Mouse (Mus musculus): ENCODE data around the gene Them7. TPM values are rescaled to one million over a fixed set of nuclear protein-coding genes. Genes with fewer than 3 reads are reported as not detected.

Them7 gene
- polyA plus RNA-seq, 1 experiment from 2014 or later: 0.98 TPM

DNA sequence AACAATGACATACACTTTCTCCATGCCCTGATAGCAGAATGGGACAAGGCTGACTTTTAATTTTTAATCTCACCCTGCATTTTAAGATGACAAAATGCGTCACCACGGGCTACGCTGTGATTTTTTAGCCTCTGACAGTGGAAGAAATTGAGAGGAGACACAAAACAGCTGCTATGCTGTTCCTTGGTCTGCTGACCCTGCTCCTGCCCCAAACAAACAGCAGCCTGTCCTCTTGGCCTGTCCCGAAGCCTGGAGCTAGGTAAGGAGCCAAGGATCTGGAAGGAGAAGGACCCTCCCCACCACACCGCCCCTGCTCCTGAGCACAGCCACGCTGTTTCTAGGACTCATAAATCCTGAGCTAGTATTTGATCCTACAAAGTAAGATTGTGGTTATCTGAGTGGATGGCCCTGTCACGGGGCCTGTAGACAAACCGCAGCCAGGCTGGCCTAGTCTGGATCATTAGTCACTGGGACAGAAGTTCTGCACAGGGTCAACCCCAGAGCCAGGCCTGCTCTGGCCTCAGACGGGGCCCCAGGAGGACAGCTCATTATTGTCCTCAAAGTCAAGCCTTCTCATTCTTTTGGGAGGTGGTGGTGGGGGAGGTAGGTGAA is 17.5 kb upstream of the Them7 start:
- H3K36me3 ChIP-seq (ENCODE audit: control insufficient read depth, insufficient read depth): no peaks in the 10 kb centered on the region
- 54% methylated on average over 9 of the region's 9 CpGs for WGBS
- H3K4me1 ChIP-seq (ENCODE audit: control insufficient read depth, insufficient read depth, low read length): peaks cover 8% of the 10 kb centered on the region
- H3K9me3 ChIP-seq (replicated peaks; ENCODE audit: control insufficient read depth, low read length): no peaks in the 10 kb centered on the region
- ATAC-seq (replicated peaks; ENCODE audit: extremely low read depth, insufficient read depth, low FRiP score): no peak; the same call in 1 of the 2 replicates
- no peak overlapping the region for H3K4me2 ChIP-seq (ENCODE audit: low read depth, low read length)
- H3K4me3 ChIP-seq (ENCODE audit: low read length): no peak overlapping the region
- no peak overlapping the region for H3K9ac ChIP-seq (ENCODE audit: low read length)
- no peaks in the 10 kb centered on the region for H3K27me3 ChIP-seq (ENCODE audit: control insufficient read depth, insufficient read depth, low read length)
- H3K27ac ChIP-seq (ENCODE audit: low read length): no peak overlapping the region

DNA sequence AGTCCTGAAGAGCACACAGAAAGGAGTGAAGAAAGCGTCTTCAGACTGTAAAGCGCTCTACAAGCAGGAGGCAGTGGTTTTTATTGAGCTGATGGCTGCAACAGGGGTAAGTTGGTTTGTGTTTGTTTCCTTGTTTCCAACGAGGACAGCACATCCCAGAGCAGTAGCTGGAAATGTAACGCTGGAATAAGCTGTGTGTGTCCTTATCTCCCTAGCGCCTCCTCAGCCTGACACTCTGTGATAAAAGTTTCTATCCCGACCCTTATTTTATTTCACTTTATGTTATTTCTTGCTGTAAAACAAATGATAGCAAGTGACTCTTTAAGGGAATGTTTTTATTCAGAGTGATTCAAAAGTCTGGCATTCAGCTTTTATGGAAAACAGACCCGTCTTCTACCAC is 11.3 kb upstream of the Them7 start:
- H3K36me3 ChIP-seq (ENCODE audit: control insufficient read depth, insufficient read depth): no peaks in the 10 kb centered on the region
- H3K27ac ChIP-seq (ENCODE audit: low read length): no peak overlapping the region
- H3K4me2 ChIP-seq (ENCODE audit: low read depth, low read length): no peak overlapping the region
- no peak overlapping the region for H3K4me3 ChIP-seq (ENCODE audit: low read length)
- H3K4me1 ChIP-seq (ENCODE audit: control insufficient read depth, insufficient read depth, low read length): 0 out of 2 replicates have a peak, but pooled peaks cover 2% of the 10 kb centered on the region
- no peak for ATAC-seq (replicated peaks; ENCODE audit: extremely low read depth, insufficient read depth, low FRiP score)
- H3K27me3 ChIP-seq (ENCODE audit: control insufficient read depth, insufficient read depth, low read length): no peaks in the 10 kb centered on the region; the same call in 1 of the 2 replicates
- WGBS: 45% methylated on average over 7 of the region's 7 CpGs
- H3K9ac ChIP-seq (ENCODE audit: low read length): no peak overlapping the region
- H3K9me3 ChIP-seq (replicated peaks; ENCODE audit: control insufficient read depth, low read length): no peaks in the 10 kb centered on the region

DNA sequence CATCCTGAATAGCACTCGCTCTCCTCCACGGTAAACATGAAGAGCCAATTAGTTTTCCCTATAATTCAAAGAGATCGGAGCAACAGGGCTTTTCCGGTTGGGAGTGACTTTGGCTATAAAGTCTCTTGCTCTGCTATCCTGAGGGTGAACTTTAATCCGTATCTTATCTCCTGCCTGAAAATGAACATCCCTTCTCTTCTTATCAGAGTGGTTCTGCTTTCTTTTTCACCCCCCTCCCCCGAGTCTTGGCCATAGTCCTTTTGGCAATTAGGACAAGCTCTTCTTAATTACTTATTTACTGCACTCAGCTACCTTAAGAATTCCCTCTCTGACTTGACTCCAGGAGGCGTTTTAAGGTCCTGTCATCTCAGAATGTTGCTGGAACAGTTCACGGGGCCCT is 8.2 kb upstream of the Them7 start:
- Histone ChIP-seq H3K9me3 (replicated peaks; ENCODE audit: control insufficient read depth, low read length) (no peaks in the 10 kb centered on the region), H3K27me3 (ENCODE audit: control insufficient read depth, insufficient read depth, low read length) (no peaks in the 10 kb centered on the region; the same call in 1 of the 2 replicates), H3K27ac (ENCODE audit: low read length) (no peak overlapping the region), H3K4me3 (ENCODE audit: low read length) (no peak overlapping the region), H3K36me3 (ENCODE audit: control insufficient read depth, insufficient read depth) (no peaks in the 10 kb centered on the region), H3K4me2 (ENCODE audit: low read depth, low read length) (no peak overlapping the region), H3K4me1 (ENCODE audit: control insufficient read depth, insufficient read depth, low read length) (0 out of 2 replicates have a peak, but pooled peaks cover 2% of the 10 kb centered on the region), H3K9ac (ENCODE audit: low read length) (no peak overlapping the region)
- no peak for ATAC-seq (replicated peaks; ENCODE audit: extremely low read depth, insufficient read depth, low FRiP score)
- 35% methylated on average over 8 of the region's 8 CpGs for WGBS

DNA sequence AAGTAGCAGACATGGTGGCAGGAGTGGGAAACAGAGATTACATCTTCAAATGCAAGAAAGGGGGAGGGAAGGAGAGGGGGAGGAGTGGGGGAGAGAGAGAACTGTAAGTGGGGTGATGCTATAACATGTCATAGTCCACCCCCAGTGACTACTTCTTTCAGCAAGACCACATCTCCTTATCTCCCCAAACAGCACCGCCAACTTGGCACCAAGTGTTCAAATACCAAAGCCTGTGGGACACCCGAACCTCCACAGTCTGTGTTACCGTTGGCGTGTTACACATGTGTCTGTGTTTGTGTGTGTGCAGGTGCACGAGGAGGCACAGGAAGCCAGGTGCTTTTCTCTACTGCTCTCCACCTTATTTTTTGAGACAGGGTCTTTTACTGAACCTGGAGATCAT is 4.9 kb upstream of the Them7 start:
- Histone ChIP-seq H3K27me3 (ENCODE audit: control insufficient read depth, insufficient read depth, low read length) (no peaks in the 10 kb centered on the region), H3K9me3 (replicated peaks; ENCODE audit: control insufficient read depth, low read length) (no peaks in the 10 kb centered on the region), H3K9ac (ENCODE audit: low read length) (no peak overlapping the region), H3K36me3 (ENCODE audit: control insufficient read depth, insufficient read depth) (no peaks in the 10 kb centered on the region), H3K4me3 (ENCODE audit: low read length) (no peak overlapping the region), H3K4me2 (ENCODE audit: low read depth, low read length) (no peak overlapping the region), H3K27ac (ENCODE audit: low read length) (no peak overlapping the region), H3K4me1 (ENCODE audit: control insufficient read depth, insufficient read depth, low read length) (0 out of 2 replicates have a peak, but pooled peaks cover 2% of the 10 kb centered on the region)
- ATAC-seq (replicated peaks; ENCODE audit: extremely low read depth, insufficient read depth, low FRiP score): no peak
- WGBS: 74% methylated on average over 5 of the region's 5 CpGs

DNA sequence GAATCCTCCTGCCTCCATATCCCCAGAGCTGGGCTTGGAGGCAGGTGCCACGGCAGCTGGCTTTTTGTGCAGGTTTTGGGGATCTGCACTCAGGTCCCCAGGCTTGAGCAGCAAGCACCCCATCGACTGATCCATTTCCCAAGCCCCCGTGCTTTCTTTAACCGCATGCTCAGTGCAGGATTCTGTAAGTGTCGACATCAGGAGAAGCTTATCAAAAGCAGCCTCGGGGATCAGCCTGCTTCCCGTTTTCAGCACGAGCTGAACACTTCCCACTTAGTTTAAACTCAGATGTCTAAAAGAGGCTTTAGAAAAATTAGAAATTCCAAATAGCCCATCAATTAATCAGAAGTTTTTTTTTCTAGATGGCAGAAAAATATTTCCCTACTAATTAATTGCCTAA is 4.5 kb upstream of the Them7 start:
- WGBS: 16% methylated on average over 8 of the region's 8 CpGs
- H3K27me3 ChIP-seq (ENCODE audit: control insufficient read depth, insufficient read depth, low read length): no peaks in the 10 kb centered on the region
- peaks cover 6% of the 10 kb centered on the region for H3K4me1 ChIP-seq (ENCODE audit: control insufficient read depth, insufficient read depth, low read length)

DNA sequence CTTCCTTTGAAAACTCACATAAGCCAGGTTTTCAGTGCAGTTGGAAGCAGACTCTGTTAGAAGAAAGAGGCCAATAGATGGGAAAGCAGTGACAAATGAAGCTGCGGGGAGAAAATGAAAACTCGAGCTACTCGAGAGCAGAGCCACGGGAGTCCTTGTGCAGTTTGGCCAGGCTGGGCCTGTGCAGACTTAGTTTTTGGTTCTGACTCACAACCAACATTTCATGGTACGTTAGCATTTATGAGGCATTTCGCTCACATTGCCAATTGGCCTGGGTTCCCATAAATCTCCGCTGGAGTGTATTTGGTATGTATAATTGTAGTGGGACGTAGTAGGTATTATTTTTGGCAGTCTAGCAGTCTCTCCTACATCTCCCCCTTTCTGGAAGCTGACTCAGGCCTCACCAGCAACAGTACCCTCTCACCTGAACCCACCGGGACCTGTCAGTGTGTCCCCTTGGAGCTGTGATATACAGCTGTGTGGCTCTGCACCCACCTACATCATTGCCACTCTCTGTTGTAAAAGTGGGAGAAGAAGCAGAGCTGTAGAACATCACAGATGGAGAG is 3.3 kb upstream of the Them7 start:
- H3K4me3 ChIP-seq (ENCODE audit: low read length): no peak overlapping the region
- no peak for ATAC-seq (replicated peaks; ENCODE audit: extremely low read depth, insufficient read depth, low FRiP score)
- WGBS: 79% methylated on average over 9 of the region's 9 CpGs
- H3K4me2 ChIP-seq (ENCODE audit: low read depth, low read length): no peak overlapping the region
- H3K4me1 ChIP-seq (ENCODE audit: control insufficient read depth, insufficient read depth, low read length): peaks cover 14% of the 10 kb centered on the region
- H3K27me3 ChIP-seq (ENCODE audit: control insufficient read depth, insufficient read depth, low read length): no peaks in the 10 kb centered on the region
- no peaks in the 10 kb centered on the region for H3K36me3 ChIP-seq (ENCODE audit: control insufficient read depth, insufficient read depth)
- H3K9ac ChIP-seq (ENCODE audit: low read length): no peak overlapping the region
- H3K9me3 ChIP-seq (replicated peaks; ENCODE audit: control insufficient read depth, low read length): no peaks in the 10 kb centered on the region
- H3K27ac ChIP-seq (ENCODE audit: low read length): no peak overlapping the region

More for the DNA sequence above, 4.5 kb upstream of the Them7 start:
- ATAC-seq (replicated peaks; ENCODE audit: extremely low read depth, insufficient read depth, low FRiP score): no peak
- Histone ChIP-seq H3K4me3 (ENCODE audit: low read length) (no peak overlapping the region), H3K4me2 (ENCODE audit: low read depth, low read length) (no peak overlapping the region), H3K9me3 (replicated peaks; ENCODE audit: control insufficient read depth, low read length) (no peaks in the 10 kb centered on the region), H3K9ac (ENCODE audit: low read length) (no peak overlapping the region), H3K27ac (ENCODE audit: low read length) (no peak overlapping the region), H3K36me3 (ENCODE audit: control insufficient read depth, insufficient read depth) (no peaks in the 10 kb centered on the region)

DNA sequence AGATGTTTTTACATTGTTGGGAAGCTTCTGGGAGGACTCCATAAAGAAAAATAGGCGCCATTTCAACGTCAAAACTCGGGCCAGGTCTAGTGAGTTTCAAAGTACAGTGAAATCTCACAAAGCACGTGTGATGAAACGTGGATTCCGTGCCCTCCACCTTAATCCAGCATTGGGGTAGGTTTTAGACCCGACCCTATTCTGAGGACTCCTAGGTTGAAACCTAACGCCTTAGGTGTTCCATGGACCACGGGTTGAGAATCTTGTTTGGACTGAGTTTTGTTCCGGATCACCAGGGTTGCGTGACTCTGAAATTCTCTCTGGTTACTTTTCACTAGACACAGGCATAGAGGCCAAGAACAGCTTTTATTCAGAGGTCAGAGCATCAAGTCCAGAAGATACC is 514 bp upstream of the Them7 start:
- peaks cover 39% of the 10 kb centered on the region for H3K4me1 ChIP-seq (ENCODE audit: control insufficient read depth, insufficient read depth, low read length)
- H3K4me3 ChIP-seq (ENCODE audit: low read length): no peak overlapping the region
- no peaks in the 10 kb centered on the region for H3K27me3 ChIP-seq (ENCODE audit: control insufficient read depth, insufficient read depth, low read length)
- H3K36me3 ChIP-seq (ENCODE audit: control insufficient read depth, insufficient read depth): no peaks in the 10 kb centered on the region
- no peak overlapping the region for H3K27ac ChIP-seq (ENCODE audit: low read length)
- H3K9me3 ChIP-seq (replicated peaks; ENCODE audit: control insufficient read depth, low read length): no peaks in the 10 kb centered on the region
- 90% methylated on average over 11 of the region's 11 CpGs for WGBS
- peak overlapping the region; percentile 75; the same call in 1 of the 2 replicates for H3K4me2 ChIP-seq (ENCODE audit: low read depth, low read length)
- ATAC-seq (replicated peaks; ENCODE audit: extremely low read depth, insufficient read depth, low FRiP score): no peak
- H3K9ac ChIP-seq (ENCODE audit: low read length): no peak overlapping the region

DNA sequence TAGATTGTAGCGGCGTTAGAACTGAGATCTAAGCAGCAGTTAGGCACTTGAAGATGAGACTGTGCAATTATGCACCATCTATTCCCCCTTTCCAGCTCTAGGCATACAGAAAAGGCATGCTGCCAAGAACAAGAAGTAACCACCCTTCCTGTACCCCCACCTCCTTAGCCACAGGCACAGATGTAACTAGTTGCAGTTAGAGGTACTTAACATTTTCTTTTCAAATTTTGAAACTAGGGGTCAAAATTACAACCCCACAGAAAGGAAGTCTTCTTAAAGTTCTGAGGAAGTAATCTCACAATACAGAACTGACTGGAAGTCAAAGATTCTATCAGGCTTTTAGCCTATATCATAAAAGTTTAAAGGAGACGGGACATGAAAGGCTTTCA is 861 bp downstream of the Them7 start:
- ATAC-seq (replicated peaks; ENCODE audit: extremely low read depth, insufficient read depth, low FRiP score): no peak
- 51% methylated on average over 3 of the region's 3 CpGs for WGBS
- Histone ChIP-seq H3K4me2 (ENCODE audit: low read depth, low read length) (peak overlapping the region; percentile 75), H3K27me3 (ENCODE audit: control insufficient read depth, insufficient read depth, low read length) (no peaks in the 10 kb centered on the region), H3K36me3 (ENCODE audit: control insufficient read depth, insufficient read depth) (no peaks in the 10 kb centered on the region), H3K9ac (ENCODE audit: low read length) (no peak overlapping the region), H3K4me3 (ENCODE audit: low read length) (peak overlapping the region; percentile 53; the same call in 1 of the 2 replicates), H3K9me3 (replicated peaks; ENCODE audit: control insufficient read depth, low read length) (no peaks in the 10 kb centered on the region), H3K4me1 (ENCODE audit: control insufficient read depth, insufficient read depth, low read length) (peaks cover 44% of the 10 kb centered on the region), H3K27ac (ENCODE audit: low read length) (no peak overlapping the region)

DNA sequence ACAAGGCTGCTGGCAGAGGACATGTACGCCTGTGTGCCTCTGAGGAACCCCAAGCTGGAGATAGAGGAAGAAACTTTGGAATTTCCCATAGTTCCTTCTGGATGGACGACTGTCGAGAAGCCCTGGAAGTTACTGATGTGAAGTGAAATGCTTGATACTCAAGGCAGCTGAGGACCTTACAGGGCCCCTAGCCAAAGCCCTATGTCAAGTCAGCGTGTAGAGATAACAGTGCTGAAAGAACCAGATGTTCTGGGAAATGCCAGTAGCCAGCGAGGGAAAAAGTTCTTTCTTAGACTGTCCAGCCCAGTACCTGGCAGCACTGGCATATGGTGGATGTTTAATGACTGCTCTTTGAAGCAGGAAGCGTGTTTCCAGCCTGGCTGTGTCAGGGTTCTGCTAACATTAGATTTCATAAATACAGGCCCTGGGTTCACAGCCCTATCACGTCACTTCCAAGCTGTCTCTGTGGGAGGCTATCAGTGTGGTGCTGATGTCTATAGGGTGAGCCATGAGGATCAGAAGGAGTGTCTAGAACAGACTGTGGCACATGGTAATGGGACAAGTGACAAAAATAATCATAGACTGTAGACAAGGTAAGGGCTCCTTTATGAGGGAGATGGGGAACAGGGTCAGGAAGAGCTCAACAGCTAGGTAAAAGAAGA is 2.3 kb downstream of the Them7 start:
- ATAC-seq (replicated peaks; ENCODE audit: extremely low read depth, insufficient read depth, low FRiP score): peak; percentile 17; the same call in 1 of the 2 replicates
- 18% methylated on average over 7 of the region's 7 CpGs for WGBS
- H3K27ac ChIP-seq (ENCODE audit: low read length): 0 out of 2 replicates have a peak overlapping the region, but pooled peaks have one; percentile 22

More for the DNA sequence above, 2.3 kb downstream of the Them7 start:
- peaks cover 47% of the 10 kb centered on the region for H3K4me1 ChIP-seq (ENCODE audit: control insufficient read depth, insufficient read depth, low read length)
- H3K9me3 ChIP-seq (replicated peaks; ENCODE audit: control insufficient read depth, low read length): no peaks in the 10 kb centered on the region
- no peaks in the 10 kb centered on the region for H3K36me3 ChIP-seq (ENCODE audit: control insufficient read depth, insufficient read depth)
- H3K4me3 ChIP-seq (ENCODE audit: low read length): no peak overlapping the region
- peak overlapping the region; percentile 8; the same call in 1 of the 2 replicates for H3K4me2 ChIP-seq (ENCODE audit: low read depth, low read length)
- H3K27me3 ChIP-seq (ENCODE audit: control insufficient read depth, insufficient read depth, low read length): no peaks in the 10 kb centered on the region
- H3K9ac ChIP-seq (ENCODE audit: low read length): no peak overlapping the region

Measured in heart, embryonic 16.5 days (tissue).